Mouse (Mus musculus): ENCODE results near the gene Baz1b. TPM values are rescaled to one million over a fixed set of nuclear protein-coding genes. Genes with fewer than 3 reads are reported as not detected.

Gene Baz1b
- 37.3 and 40.1 TPM in 2 replicates for polyA plus RNA-seq (2015; fragmentation: Nextera tagmentation; extraction: Ambion mirVana)

DNA sequence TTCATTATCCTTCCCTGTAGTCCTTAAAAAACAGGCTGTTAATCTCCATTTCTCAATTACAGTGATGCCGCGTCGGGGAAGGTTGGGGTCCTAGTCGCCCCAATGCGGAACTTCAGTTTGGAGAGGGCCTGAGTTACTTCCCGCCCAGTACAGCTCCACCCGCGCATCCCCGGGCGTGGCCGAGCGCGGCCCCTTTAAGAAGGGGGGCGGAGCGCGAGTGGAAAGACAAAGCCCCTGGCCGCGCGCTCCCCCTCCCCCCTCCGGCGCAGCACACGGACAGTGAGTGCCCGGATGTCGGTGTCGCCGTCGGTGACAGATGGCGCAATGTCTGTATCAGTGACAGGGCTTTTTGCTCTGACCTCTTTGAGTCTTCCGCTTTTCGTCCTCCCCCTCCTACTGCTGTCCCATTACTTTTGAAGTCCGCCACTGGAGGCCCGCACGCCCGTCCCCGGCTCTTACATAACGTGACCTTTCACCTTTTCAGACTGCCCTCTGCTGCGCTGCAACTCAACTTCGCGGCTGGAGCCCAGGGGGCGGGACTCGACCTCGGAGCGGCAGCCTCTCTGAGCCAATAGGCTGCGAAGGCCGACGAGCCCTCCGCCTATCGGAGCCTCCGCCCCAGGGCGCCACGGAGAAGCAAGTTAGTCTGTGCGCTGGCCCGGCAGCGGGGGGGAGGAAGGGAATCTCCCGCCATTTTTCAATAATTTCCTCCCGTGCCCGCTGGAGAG, at the start of gene Baz1b:
Gene Baz1b (plus strand): TSS at position 644 of the 728 bp plus-strand sequence.
- Histone ChIP-seq H3K9ac (peak within 1 kb of the TSS; percentile 89), H3K27ac (peak within 1 kb of the TSS; percentile 95), H3K4me1 (peaks cover 19% of the 10 kb centered on the region), H3K36me3 (0 out of 2 replicates have a peak, but pooled peaks cover 6% of the 10 kb centered on the region), H3K27me3 (replicated peaks) (no peaks in the 10 kb centered on the region), H3K4me3 (replicated peaks) (peak within 1 kb of the TSS; percentile 80), H3K4me2 (peak within 1 kb of the TSS; percentile 66), H3K9me3 (no peaks in the 10 kb centered on the region)
- peak; percentile 96 for ATAC-seq (ENCODE audit: insufficient read depth, low FRiP score, low read depth)
- 0% methylated on average over 56 of the region's 57 CpGs for WGBS

DNA sequence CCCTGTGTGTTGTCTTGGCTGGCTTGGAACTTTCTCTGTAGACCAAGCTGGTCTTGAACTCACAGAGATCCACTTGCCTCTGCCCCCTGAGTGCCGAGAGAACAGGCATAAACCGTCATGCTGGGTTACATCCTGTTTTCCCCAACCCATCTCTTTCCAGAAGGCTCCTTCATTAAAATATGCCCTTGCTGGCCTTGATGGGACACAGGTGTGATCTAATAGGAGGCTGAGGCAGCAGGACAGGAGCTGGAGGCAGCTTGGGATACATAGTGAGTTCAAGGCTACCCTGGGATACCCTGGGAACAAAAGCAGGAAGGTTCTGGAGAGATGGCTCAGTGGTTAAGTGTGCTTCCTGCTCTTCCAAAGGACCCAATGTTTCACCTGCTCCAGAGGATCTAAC, 47.2 kb upstream of the Baz1b start:
- H3K27ac ChIP-seq, result no peak overlapping the region
- no peaks in the 10 kb centered on the region for H3K36me3 ChIP-seq
- H3K4me2 ChIP-seq, result no peak overlapping the region
- H3K27me3 ChIP-seq (replicated peaks), result no peaks in the 10 kb centered on the region; the same call in 1 of the 2 replicates
- H3K4me3 ChIP-seq (replicated peaks), result no peak overlapping the region
- H3K9ac ChIP-seq, result no peak overlapping the region
- no peaks in the 10 kb centered on the region for H3K9me3 ChIP-seq
- ATAC-seq (ENCODE audit: insufficient read depth, low FRiP score, low read depth), result no peak
- WGBS, result 77% methylated on average over 2 of the region's 2 CpGs
- no peaks in the 10 kb centered on the region for H3K4me1 ChIP-seq

DNA sequence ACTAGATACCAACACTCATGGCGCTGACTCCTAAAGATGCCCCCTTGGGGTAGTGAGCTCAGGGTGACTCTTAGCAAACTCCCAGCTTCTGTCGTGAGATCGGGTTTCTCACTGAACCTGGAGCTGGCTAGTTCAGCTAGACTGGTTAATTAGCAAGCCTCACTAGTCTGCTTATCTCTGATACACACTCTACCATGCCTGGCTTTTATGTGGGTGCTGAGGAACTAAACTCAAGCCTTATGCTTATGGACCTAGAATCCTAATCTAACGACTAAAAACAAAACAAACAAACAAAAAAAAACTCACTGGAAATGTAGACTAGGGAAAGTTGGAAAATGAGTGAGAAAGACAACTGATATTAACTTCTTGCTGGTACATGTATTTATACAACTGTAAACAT, 42.6 kb upstream of the Baz1b start:
- Histone ChIP-seq H3K9me3 (no peaks in the 10 kb centered on the region), H3K4me2 (no peak overlapping the region), H3K27ac (no peak overlapping the region), H3K36me3 (no peaks in the 10 kb centered on the region), H3K4me1 (no peaks in the 10 kb centered on the region), H3K27me3 (replicated peaks) (no peaks in the 10 kb centered on the region; the same call in 1 of the 2 replicates), H3K4me3 (replicated peaks) (no peak overlapping the region), H3K9ac (no peak overlapping the region)
- 48% methylated on average over 4 of the region's 4 CpGs for WGBS
- no peak for ATAC-seq (ENCODE audit: insufficient read depth, low FRiP score, low read depth)

DNA sequence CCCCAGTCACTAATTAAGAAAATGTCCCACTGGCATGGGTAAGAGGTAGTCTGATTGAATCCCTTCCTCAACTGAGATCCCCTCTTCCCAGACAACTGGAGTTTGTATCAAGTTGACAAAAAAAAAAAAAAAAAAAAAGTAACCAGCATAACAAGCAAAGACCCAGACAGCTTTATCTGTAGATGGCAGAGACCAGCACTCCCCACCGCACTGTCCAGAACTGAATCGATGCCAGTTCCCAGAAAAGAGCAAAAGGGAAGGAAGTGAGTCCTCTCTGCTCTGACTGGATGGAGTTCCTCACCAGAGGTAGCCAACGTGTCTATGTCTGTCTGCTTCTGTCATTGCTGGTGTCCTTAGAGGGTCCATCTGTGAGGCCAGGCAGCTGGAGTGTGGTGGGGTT, 41.5 kb upstream of the Baz1b start:
- no peak overlapping the region for H3K4me3 ChIP-seq (replicated peaks)
- H3K9ac ChIP-seq, result no peak overlapping the region
- H3K27ac ChIP-seq, result no peak overlapping the region
- ATAC-seq (ENCODE audit: insufficient read depth, low FRiP score, low read depth), result no peak
- peaks cover 3% of the 10 kb centered on the region; the same call in 1 of the 2 replicates for H3K4me1 ChIP-seq
- no peaks in the 10 kb centered on the region for H3K36me3 ChIP-seq
- 61% methylated on average over 3 of the region's 3 CpGs for WGBS
- no peaks in the 10 kb centered on the region; the same call in 1 of the 2 replicates for H3K27me3 ChIP-seq (replicated peaks)
- H3K4me2 ChIP-seq, result no peak overlapping the region
- H3K9me3 ChIP-seq, result no peaks in the 10 kb centered on the region

DNA sequence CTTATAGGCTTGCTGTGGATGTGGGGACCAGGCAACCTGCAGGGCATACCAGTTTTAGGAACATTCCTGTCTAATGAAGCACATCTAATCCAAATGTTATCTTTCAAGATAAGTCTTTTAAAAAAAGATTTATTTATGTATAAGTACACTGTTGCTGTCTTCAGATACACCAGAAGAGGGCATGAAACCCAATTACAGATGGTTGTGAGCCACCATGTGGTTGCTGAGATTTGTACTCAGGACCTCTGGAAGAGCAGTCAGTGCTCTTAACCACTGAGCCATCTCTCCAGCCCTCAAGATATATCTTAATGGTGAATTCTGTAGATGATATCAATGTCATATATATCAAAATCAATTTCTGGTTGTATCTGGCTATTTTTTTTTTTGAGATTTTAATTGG, 41.1 kb upstream of the Baz1b start:
- Histone ChIP-seq H3K36me3 (no peaks in the 10 kb centered on the region), H3K4me3 (replicated peaks) (no peak overlapping the region), H3K4me2 (no peak overlapping the region), H3K27me3 (replicated peaks) (no peaks in the 10 kb centered on the region; the same call in 1 of the 2 replicates), H3K27ac (no peak overlapping the region), H3K9ac (no peak overlapping the region), H3K9me3 (no peaks in the 10 kb centered on the region), H3K4me1 (peaks cover 5% of the 10 kb centered on the region; the same call in 1 of the 2 replicates)
- ATAC-seq (ENCODE audit: insufficient read depth, low FRiP score, low read depth), result no peak

DNA sequence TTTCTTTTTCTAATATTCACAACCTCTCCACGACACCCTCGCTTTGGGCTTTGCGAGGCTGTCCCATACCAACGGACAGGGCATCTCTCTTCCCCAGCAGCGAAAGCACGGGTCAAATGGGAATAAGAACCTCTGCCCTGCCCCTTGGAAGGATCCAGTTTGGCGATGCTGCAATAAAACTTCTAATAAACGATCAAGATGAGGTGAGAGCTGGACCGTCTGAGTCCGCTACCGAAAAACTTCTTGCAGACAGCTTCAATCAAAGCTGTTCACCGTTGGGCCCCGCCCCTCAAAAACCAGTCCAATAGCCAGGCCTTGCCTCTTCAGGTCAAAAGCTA, 38.4 kb upstream of the Baz1b start:
- H3K4me3 ChIP-seq (replicated peaks), result peak overlapping the region; percentile 85
- no peaks in the 10 kb centered on the region for H3K9me3 ChIP-seq
- H3K9ac ChIP-seq, result peak overlapping the region; percentile 16; the same call in 1 of the 2 replicates
- no peak for ATAC-seq (ENCODE audit: insufficient read depth, low FRiP score, low read depth)
- H3K4me2 ChIP-seq, result peak overlapping the region; percentile 86
- peak overlapping the region; percentile 97 for H3K27ac ChIP-seq
- peaks cover 9% of the 10 kb centered on the region; the same call in 1 of the 2 replicates for H3K36me3 ChIP-seq
- WGBS, result under 1% methylated on average over 13 of the region's 13 CpGs
- peaks cover 6% of the 10 kb centered on the region; the same call in 1 of the 2 replicates for H3K4me1 ChIP-seq
- no peaks in the 10 kb centered on the region for H3K27me3 ChIP-seq (replicated peaks)

DNA sequence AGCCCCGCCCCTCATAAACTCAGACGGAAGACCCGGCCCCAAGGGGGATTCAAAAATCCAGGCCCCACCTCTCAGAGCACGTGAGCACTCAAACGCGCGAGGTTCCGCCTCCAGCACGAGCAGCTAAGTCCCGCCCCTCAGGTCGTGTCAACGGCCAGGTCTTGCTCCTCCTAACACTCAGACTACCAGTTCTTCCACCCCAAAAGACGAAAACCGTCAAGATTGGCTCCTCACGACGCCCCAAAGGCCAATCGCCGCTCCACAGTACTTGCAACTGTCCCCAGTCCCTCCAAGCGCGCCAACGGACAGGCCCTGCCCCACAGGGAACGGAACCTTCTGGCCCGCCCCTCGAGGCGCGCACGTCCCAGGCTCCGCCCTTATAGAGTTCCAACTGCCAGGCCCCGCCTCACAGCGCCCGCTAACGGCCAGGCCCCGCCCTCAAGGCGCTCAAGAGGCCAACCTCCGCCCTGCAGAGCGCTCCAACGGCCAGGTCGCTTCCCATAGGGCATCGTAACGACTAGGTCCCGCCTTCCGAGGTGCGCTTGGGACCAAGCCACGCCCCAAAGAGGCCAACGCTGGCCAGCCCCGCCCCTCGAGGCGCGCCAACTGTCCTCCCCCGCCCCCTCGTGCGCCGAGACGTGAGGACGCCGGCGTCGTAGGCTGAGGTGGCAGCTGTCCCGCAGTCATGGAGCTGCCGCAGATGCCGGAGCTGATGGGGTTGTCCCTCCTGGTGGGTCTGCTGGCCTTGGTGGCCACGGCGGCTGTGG, 37.8 kb upstream of the Baz1b start, which contains the start of gene Tbl2:
Gene Tbl2 (plus strand): TSS at position 605 of the 767 bp plus-strand sequence.
- H3K4me1 ChIP-seq, result peaks cover 6% of the 10 kb centered on the region; the same call in 1 of the 2 replicates
- H3K9ac ChIP-seq, result peak within 1 kb of the TSS; percentile 90
- peaks cover 12% of the 10 kb centered on the region for H3K36me3 ChIP-seq
- no peaks in the 10 kb centered on the region for H3K27me3 ChIP-seq (replicated peaks)
- peak within 1 kb of the TSS; percentile 86 for H3K4me2 ChIP-seq
- H3K9me3 ChIP-seq, result no peaks in the 10 kb centered on the region
- WGBS, result 0% methylated on average over 63 of the region's 63 CpGs
- peak within 1 kb of the TSS; percentile 85 for H3K4me3 ChIP-seq (replicated peaks)
- peak; percentile 98 for ATAC-seq (ENCODE audit: insufficient read depth, low FRiP score, low read depth)
- H3K27ac ChIP-seq, result peak within 1 kb of the TSS; percentile 97

DNA sequence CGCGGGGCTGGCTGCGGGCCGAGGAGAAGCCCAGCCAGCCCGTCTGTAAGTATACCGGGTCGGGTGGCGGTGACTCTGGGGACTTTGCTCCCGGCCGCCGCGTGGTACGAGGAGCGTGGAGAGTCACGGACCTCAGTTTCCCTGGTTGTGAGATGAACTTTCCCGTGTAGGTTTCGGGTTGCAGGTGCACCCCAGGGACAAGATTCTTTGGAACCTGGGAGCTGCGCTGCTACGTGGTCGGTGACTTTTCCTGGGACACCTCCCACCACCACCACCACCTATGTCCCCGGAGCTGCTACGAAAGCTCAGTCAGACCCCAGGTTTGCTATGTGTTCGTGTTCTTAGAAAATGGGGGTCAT, 37.3 kb upstream of the Baz1b start:
- Histone ChIP-seq H3K4me3 (replicated peaks) (peak overlapping the region; percentile 85), H3K9me3 (no peaks in the 10 kb centered on the region), H3K27ac (peak overlapping the region; percentile 97), H3K36me3 (peaks cover 15% of the 10 kb centered on the region), H3K4me1 (peaks cover 6% of the 10 kb centered on the region; the same call in 1 of the 2 replicates), H3K27me3 (replicated peaks) (no peaks in the 10 kb centered on the region), H3K9ac (peak overlapping the region; percentile 90), H3K4me2 (peak overlapping the region; percentile 86)
- WGBS, result under 1% methylated on average over 23 of the region's 23 CpGs
- ATAC-seq (ENCODE audit: insufficient read depth, low FRiP score, low read depth), result no peak

DNA sequence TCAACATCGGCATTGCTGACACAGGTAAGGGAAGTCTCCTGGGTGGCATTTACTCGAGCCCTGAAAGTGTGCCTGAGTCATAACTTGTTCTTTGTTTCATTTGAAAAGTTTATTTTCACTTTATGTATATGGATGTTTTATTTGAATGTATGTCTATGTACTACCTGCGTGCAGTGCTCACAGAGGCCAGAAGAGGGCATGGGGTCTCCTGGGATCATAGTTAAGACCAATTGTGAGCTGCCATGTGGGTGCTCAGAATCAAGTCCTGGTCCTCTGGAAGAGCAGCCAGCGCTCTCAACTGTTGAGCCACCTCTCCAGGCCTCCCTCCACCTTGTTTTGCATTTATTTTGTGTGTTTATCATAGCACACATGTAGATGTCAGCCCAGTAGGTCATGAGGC, 30.6 kb upstream of the Baz1b start:
- Histone ChIP-seq H3K27ac (no peak overlapping the region), H3K4me2 (no peak overlapping the region), H3K4me1 (no peaks in the 10 kb centered on the region), H3K9ac (no peak overlapping the region), H3K9me3 (no peaks in the 10 kb centered on the region), H3K36me3 (peaks cover 54% of the 10 kb centered on the region), H3K27me3 (replicated peaks) (no peaks in the 10 kb centered on the region), H3K4me3 (replicated peaks) (no peak overlapping the region)
- ATAC-seq (ENCODE audit: insufficient read depth, low FRiP score, low read depth), result no peak
- 93% methylated on average over 4 of the region's 4 CpGs for WGBS

DNA sequence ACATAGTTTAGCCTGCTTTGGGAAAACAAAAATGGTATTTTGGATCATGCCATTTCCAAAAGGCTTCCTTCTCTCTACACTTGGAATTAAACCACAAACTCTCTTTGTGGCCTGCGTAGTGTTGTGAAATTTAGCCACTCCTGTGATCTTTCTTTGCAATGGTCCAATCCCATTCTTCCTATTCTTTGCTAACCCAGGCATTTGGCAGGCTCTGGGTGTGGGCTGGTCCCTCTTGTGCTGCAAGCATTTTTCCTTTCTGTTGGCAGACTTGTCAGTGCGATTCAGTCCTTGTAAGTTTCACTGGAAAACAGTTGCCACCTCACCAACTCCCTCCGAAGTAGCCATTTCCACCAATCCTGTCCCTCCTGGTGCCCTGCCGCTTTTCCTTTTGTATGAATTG, 25.8 kb upstream of the Baz1b start:
- Histone ChIP-seq H3K36me3 (peaks cover 37% of the 10 kb centered on the region), H3K27ac (no peak overlapping the region), H3K9ac (no peak overlapping the region), H3K27me3 (replicated peaks) (no peaks in the 10 kb centered on the region), H3K4me3 (replicated peaks) (no peak overlapping the region), H3K4me2 (no peak overlapping the region), H3K9me3 (no peaks in the 10 kb centered on the region), H3K4me1 (no peaks in the 10 kb centered on the region)
- WGBS, result 90% methylated on average over 4 of the region's 4 CpGs
- ATAC-seq (ENCODE audit: insufficient read depth, low FRiP score, low read depth), result no peak

DNA sequence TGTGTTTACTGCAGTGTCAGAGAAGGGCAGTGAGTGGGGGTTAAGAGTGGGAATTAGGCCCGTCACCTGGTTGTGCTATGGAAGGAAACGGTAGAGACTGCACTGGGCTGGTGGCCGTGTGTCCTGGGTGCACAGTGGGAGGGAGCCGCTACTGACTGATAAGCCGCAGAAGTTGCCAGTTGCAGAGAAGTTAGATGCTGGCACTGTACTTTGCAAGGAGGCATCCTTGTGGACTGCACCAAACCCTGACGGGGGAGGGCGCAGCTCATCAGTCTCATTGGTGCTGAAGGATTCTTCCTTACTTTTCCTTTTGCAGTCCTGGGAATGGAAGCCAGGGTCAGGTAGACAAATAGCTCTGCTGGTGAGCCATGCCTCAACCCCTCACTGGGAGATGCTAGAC, 25.4 kb upstream of the Baz1b start:
- H3K4me1 ChIP-seq, result no peaks in the 10 kb centered on the region
- no peak overlapping the region for H3K4me3 ChIP-seq (replicated peaks)
- no peaks in the 10 kb centered on the region for H3K27me3 ChIP-seq (replicated peaks)
- 88% methylated on average over 7 of the region's 7 CpGs for WGBS
- peaks cover 33% of the 10 kb centered on the region for H3K36me3 ChIP-seq
- no peak for ATAC-seq (ENCODE audit: insufficient read depth, low FRiP score, low read depth)
- H3K9ac ChIP-seq, result no peak overlapping the region
- no peaks in the 10 kb centered on the region for H3K9me3 ChIP-seq
- no peak overlapping the region for H3K4me2 ChIP-seq
- no peak overlapping the region for H3K27ac ChIP-seq

DNA sequence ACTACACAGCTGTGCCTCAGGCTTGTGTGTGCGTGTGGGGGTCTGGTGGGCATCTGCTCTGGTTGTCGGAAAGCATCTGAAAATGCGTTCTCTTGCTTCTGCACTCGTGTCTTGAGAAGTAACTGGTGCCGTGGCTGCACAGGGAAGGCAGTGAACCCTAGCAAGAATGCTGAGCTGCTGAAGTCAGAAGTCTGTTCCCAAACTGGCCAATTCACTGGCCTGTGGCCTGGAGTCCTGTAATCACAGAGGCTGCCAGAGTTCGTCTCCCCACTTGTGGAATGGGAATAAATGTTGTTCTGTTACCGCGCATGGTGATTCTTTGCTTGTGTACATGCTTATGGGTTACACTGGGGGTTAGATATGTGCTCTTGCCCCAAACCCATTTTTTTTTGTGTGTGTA, 24.7 kb upstream of the Baz1b start:
- Histone ChIP-seq H3K9ac (no peak overlapping the region), H3K27ac (no peak overlapping the region)
- 93% methylated on average over 8 of the region's 8 CpGs for WGBS

More for the DNA sequence above, 24.7 kb upstream of the Baz1b start:
- H3K4me2 ChIP-seq, result no peak overlapping the region
- H3K9me3 ChIP-seq, result no peaks in the 10 kb centered on the region
- H3K4me1 ChIP-seq, result no peaks in the 10 kb centered on the region
- no peak overlapping the region for H3K4me3 ChIP-seq (replicated peaks)
- no peak for ATAC-seq (ENCODE audit: insufficient read depth, low FRiP score, low read depth)
- peaks cover 26% of the 10 kb centered on the region for H3K36me3 ChIP-seq
- no peaks in the 10 kb centered on the region for H3K27me3 ChIP-seq (replicated peaks)

Data from stomach, embryonic 15.5 days (tissue).